Mouse (Mus musculus): ENCODE measurements around the gene Tmem184c. TPM values are rescaled to one million over a fixed set of nuclear protein-coding genes. Genes with fewer than 3 reads are reported as not detected.

Tmem184c gene
- 26.0 and 27.4 TPM in 2 replicates for polyA plus RNA-seq (2014; fragmentation: Nextera tagmentation; extraction: Ambion mirVana)

GRCm38 (mm10) chr8:77610374-77610969 is at the start of gene Tmem184c:
Gene Tmem184c (minus strand): TSS chr8:77610698.
- ATAC-seq (replicated peaks; ENCODE audit: insufficient number of reproducible peaks, low FRiP score, low TSS enrichment): peak; percentile 92
- Histone ChIP-seq H3K36me3 (ENCODE audit: control insufficient read depth, insufficient read depth, low read length) (no peaks in the 10 kb centered on the region), H3K27me3 (ENCODE audit: control insufficient read depth, insufficient read depth, low read length) (no peaks in the 10 kb centered on the region), H3K4me3 (ENCODE audit: low read depth, low read length) (peak within 1 kb of the TSS; percentile 85), H3K27ac (ENCODE audit: low read depth, low read length) (no peak within 1 kb of the TSS), H3K4me2 (peak within 1 kb of the TSS; percentile 81), H3K9ac (ENCODE audit: low read depth, low read length) (peak within 1 kb of the TSS; percentile 76), H3K4me1 (ENCODE audit: control insufficient read depth, insufficient read depth, low read length) (no peaks in the 10 kb centered on the region), H3K9me3 (replicated peaks; ENCODE audit: control insufficient read depth, low read length) (no peaks in the 10 kb centered on the region)
- WGBS (ENCODE audit: insufficient replicate concordance): under 1% methylated on average over 36 of the region's 36 CpGs

GRCm38 (mm10) chr8:77659534-77660080 is 49.1 kb upstream of the Tmem184c start:
- Histone ChIP-seq H3K36me3 (ENCODE audit: control insufficient read depth, insufficient read depth, low read length) (peaks cover 5% of the 10 kb centered on the region), H3K27me3 (ENCODE audit: control insufficient read depth, insufficient read depth, low read length) (no peaks in the 10 kb centered on the region), H3K4me3 (ENCODE audit: low read depth, low read length) (no peak overlapping the region), H3K4me1 (ENCODE audit: control insufficient read depth, insufficient read depth, low read length) (no peaks in the 10 kb centered on the region), H3K9me3 (replicated peaks; ENCODE audit: control insufficient read depth, low read length) (no peaks in the 10 kb centered on the region), H3K27ac (ENCODE audit: low read depth, low read length) (no peak overlapping the region), H3K9ac (ENCODE audit: low read depth, low read length) (no peak overlapping the region), H3K4me2 (no peak overlapping the region)
- 74% methylated on average over 4 of the region's 4 CpGs for WGBS (ENCODE audit: insufficient replicate concordance)
- ATAC-seq (replicated peaks; ENCODE audit: insufficient number of reproducible peaks, low FRiP score, low TSS enrichment): no peak

- Histone ChIP-seq H3K36me3 (ENCODE audit: control insufficient read depth, insufficient read depth, low read length) (no peaks in the 10 kb centered on the region), H3K4me3 (ENCODE audit: low read depth, low read length) (no peak overlapping the region), H3K27ac (ENCODE audit: low read depth, low read length) (no peak overlapping the region), H3K9me3 (replicated peaks; ENCODE audit: control insufficient read depth, low read length) (no peaks in the 10 kb centered on the region), H3K27me3 (ENCODE audit: control insufficient read depth, insufficient read depth, low read length) (no peaks in the 10 kb centered on the region), H3K9ac (ENCODE audit: low read depth, low read length) (no peak overlapping the region), H3K4me1 (ENCODE audit: control insufficient read depth, insufficient read depth, low read length) (no peaks in the 10 kb centered on the region), H3K4me2 (no peak overlapping the region)
- no peak for ATAC-seq (replicated peaks; ENCODE audit: insufficient number of reproducible peaks, low FRiP score, low TSS enrichment)
- WGBS (ENCODE audit: insufficient replicate concordance): 59% methylated on average over 3 of the region's 3 CpGs
Measured at GRCm38 (mm10) chr8:77658356-77658755, 47.9 kb upstream of the Tmem184c start.

- WGBS (ENCODE audit: insufficient replicate concordance): 50% methylated on average over 1 of the region's 1 CpGs
- no peak overlapping the region for H3K4me3 ChIP-seq (ENCODE audit: low read depth, low read length)
- no peaks in the 10 kb centered on the region for H3K36me3 ChIP-seq (ENCODE audit: control insufficient read depth, insufficient read depth, low read length)
- no peak overlapping the region for H3K9ac ChIP-seq (ENCODE audit: low read depth, low read length)
- H3K4me1 ChIP-seq (ENCODE audit: control insufficient read depth, insufficient read depth, low read length): no peaks in the 10 kb centered on the region
- H3K9me3 ChIP-seq (replicated peaks; ENCODE audit: control insufficient read depth, low read length): no peaks in the 10 kb centered on the region
- H3K27ac ChIP-seq (ENCODE audit: low read depth, low read length): no peak overlapping the region
- H3K4me2 ChIP-seq: no peak overlapping the region
- no peaks in the 10 kb centered on the region for H3K27me3 ChIP-seq (ENCODE audit: control insufficient read depth, insufficient read depth, low read length)
- ATAC-seq (replicated peaks; ENCODE audit: insufficient number of reproducible peaks, low FRiP score, low TSS enrichment): no peak
Measured at GRCm38 (mm10) chr8:77650646-77651190, 40.2 kb upstream of the Tmem184c start.

GRCm38 (mm10) chr8:77640093-77640839 is 29.8 kb upstream of the Tmem184c start:
- Histone ChIP-seq H3K27me3 (ENCODE audit: control insufficient read depth, insufficient read depth, low read length) (no peaks in the 10 kb centered on the region), H3K4me3 (ENCODE audit: low read depth, low read length) (no peak overlapping the region), H3K9me3 (replicated peaks; ENCODE audit: control insufficient read depth, low read length) (no peaks in the 10 kb centered on the region), H3K36me3 (ENCODE audit: control insufficient read depth, insufficient read depth, low read length) (no peaks in the 10 kb centered on the region), H3K27ac (ENCODE audit: low read depth, low read length) (no peak overlapping the region), H3K4me2 (no peak overlapping the region), H3K9ac (ENCODE audit: low read depth, low read length) (no peak overlapping the region), H3K4me1 (ENCODE audit: control insufficient read depth, insufficient read depth, low read length) (no peaks in the 10 kb centered on the region)
- ATAC-seq (replicated peaks; ENCODE audit: insufficient number of reproducible peaks, low FRiP score, low TSS enrichment): no peak
- 70% methylated on average over 5 of the region's 5 CpGs for WGBS (ENCODE audit: insufficient replicate concordance)

GRCm38 (mm10) chr8:77637593-77637992 is 27.1 kb upstream of the Tmem184c start:
- Histone ChIP-seq H3K4me2 (no peak overlapping the region), H3K4me3 (ENCODE audit: low read depth, low read length) (no peak overlapping the region), H3K9ac (ENCODE audit: low read depth, low read length) (no peak overlapping the region), H3K4me1 (ENCODE audit: control insufficient read depth, insufficient read depth, low read length) (no peaks in the 10 kb centered on the region), H3K36me3 (ENCODE audit: control insufficient read depth, insufficient read depth, low read length) (no peaks in the 10 kb centered on the region), H3K27ac (ENCODE audit: low read depth, low read length) (no peak overlapping the region), H3K9me3 (replicated peaks; ENCODE audit: control insufficient read depth, low read length) (no peaks in the 10 kb centered on the region), H3K27me3 (ENCODE audit: control insufficient read depth, insufficient read depth, low read length) (no peaks in the 10 kb centered on the region)
- no peak for ATAC-seq (replicated peaks; ENCODE audit: insufficient number of reproducible peaks, low FRiP score, low TSS enrichment)
- WGBS (ENCODE audit: insufficient replicate concordance): 89% methylated on average over 3 of the region's 3 CpGs

GRCm38 (mm10) chr8:77634035-77634434 is 23.5 kb upstream of the Tmem184c start:
- no peak overlapping the region for H3K4me3 ChIP-seq (ENCODE audit: low read depth, low read length)
- 74% methylated on average over 5 of the region's 5 CpGs for WGBS (ENCODE audit: insufficient replicate concordance)
- no peak overlapping the region for H3K4me2 ChIP-seq
- ATAC-seq (replicated peaks; ENCODE audit: insufficient number of reproducible peaks, low FRiP score, low TSS enrichment): no peak
- no peak overlapping the region for H3K27ac ChIP-seq (ENCODE audit: low read depth, low read length)
- no peaks in the 10 kb centered on the region for H3K36me3 ChIP-seq (ENCODE audit: control insufficient read depth, insufficient read depth, low read length)
- no peaks in the 10 kb centered on the region for H3K9me3 ChIP-seq (replicated peaks; ENCODE audit: control insufficient read depth, low read length)
- no peaks in the 10 kb centered on the region for H3K4me1 ChIP-seq (ENCODE audit: control insufficient read depth, insufficient read depth, low read length)
- H3K27me3 ChIP-seq (ENCODE audit: control insufficient read depth, insufficient read depth, low read length): no peaks in the 10 kb centered on the region
- no peak overlapping the region for H3K9ac ChIP-seq (ENCODE audit: low read depth, low read length)

- ATAC-seq (replicated peaks; ENCODE audit: insufficient number of reproducible peaks, low FRiP score, low TSS enrichment): no peak
- Histone ChIP-seq H3K4me3 (ENCODE audit: low read depth, low read length) (no peak overlapping the region), H3K4me2 (no peak overlapping the region), H3K27me3 (ENCODE audit: control insufficient read depth, insufficient read depth, low read length) (no peaks in the 10 kb centered on the region), H3K4me1 (ENCODE audit: control insufficient read depth, insufficient read depth, low read length) (no peaks in the 10 kb centered on the region), H3K27ac (ENCODE audit: low read depth, low read length) (no peak overlapping the region), H3K9ac (ENCODE audit: low read depth, low read length) (no peak overlapping the region), H3K9me3 (replicated peaks; ENCODE audit: control insufficient read depth, low read length) (no peaks in the 10 kb centered on the region), H3K36me3 (ENCODE audit: control insufficient read depth, insufficient read depth, low read length) (no peaks in the 10 kb centered on the region)
- 81% methylated on average over 2 of the region's 2 CpGs for WGBS (ENCODE audit: insufficient replicate concordance)
Measured at GRCm38 (mm10) chr8:77633211-77633610, 22.7 kb upstream of the Tmem184c start.
